Mouse (Mus musculus): ENCODE measurements around the gene Lif.
A peak's percentile ranks its signal among the peaks of the same experiment; 100 is the strongest.

Lif gene

GRCm38 (mm10) chr11:4256846-4257607, at the start of gene Lif:
Gene Lif, plus strand, starts transcription at chr11:4257557.
- DNase-seq = peak; percentile 34 to 51

- DNase-seq = no peak
These were observed 49.7 kb upstream of the Lif start for GRCm38 (mm10) chr11:4207655-4208054.

GRCm38 (mm10) chr11:4209556-4209955, 47.8 kb upstream of the Lif start:
- DNase-seq = peak in 1 of 2 experiments; percentile 29

GRCm38 (mm10) chr11:4210786-4211185, 46.6 kb upstream of the Lif start:
- peak; percentile 49 to 53 for DNase-seq

GRCm38 (mm10) chr11:4213107-4213506, 44.2 kb upstream of the Lif start:
- DNase-seq = no peak

- DNase-seq = no peak
These were observed 42.8 kb upstream of the Lif start for GRCm38 (mm10) chr11:4214572-4214971.

DNA sequence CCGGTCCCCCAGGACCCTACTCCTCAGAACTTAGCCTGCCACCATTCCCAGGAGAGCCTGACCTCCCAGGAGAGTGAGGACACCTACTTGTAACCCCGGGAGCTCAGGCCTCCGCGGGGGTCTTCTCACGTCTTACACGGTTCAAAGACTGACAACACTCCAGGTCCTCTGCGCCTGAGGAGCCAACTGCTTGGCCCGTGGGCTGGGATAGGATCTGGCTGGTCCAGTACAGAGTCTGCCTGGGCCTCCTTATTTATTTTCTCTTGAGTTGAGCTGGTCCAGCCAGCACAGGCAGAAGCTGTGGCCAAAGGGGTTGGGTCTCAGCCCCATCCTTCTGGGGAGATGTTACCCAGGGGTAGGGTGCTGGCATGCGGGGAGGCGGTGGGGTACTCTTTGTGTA, 42.3 kb upstream of the Lif start:
- DNase-seq = no peak

- DNase-seq = peak; percentile 84 to 91
These were observed 40.9 kb upstream of the Lif start for GRCm38 (mm10) chr11:4216248-4217000.

DNA sequence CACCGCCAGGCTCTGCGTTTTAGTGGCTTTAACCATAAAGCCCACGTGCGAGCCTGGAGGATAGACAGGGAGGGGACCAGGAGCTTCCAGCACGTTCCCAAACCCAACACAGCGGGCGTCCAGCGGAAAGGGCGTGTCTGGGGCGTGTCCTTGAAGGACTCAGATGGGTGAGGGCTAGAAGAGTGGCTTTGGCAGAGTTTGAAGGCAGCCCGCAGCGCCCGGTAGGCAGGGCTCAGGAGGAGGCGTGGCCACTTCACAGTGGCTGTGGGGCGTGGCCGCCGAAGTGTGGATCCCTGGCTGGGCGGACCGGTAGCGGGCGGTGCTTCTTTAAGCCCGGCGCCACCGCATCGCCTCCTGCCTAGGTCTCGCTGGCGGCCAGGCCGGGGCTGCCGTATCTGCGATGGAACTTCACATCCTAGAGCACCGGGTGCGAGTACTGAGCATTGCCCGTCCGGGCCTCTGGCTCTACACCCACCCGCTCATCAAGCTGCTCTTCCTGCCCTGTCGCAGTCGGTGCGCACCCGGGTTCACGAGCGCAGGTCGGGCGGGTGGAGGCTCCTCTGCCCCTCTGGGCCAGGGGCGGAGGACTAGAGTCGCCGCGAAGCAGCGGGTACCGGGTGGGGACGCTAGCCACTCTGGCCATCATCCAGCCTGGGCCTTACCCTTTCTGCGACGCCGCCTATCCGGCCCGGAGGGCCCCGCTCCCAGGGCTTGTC, 39.3 kb upstream of the Lif start, which contains the start of gene Castor1:
Castor1 (plus strand) TSS at position 312 of the 716 bp plus-strand sequence.
- peak; percentile 98 to 99 for DNase-seq

- no peak for DNase-seq
These were observed 38.7 kb upstream of the Lif start for GRCm38 (mm10) chr11:4218637-4219036.

DNA sequence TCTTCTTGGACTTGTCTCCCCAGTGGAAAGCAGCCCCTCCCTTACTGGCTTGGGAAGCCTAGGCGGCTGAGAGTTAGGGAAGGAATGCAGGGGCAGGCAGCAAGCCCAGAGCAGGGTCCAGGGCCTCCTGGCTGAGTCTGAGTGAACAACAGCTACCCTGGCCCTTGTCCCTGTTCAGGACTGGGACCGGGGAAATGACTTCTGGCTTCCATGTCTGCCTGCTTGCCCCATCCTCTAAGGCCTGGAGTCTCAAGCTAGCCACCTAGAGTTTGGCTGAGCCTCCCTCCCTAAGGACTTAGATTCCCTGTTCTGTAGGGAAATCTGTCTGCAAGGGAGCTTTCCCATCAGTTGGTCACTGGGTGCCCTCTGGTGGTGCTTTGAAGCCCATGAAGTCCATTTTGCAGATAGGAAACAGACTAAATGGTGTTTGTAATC, 38.0 kb upstream of the Lif start:
- DNase-seq = peak; percentile 91 to 92

- DNase-seq = no peak
These were observed 37.4 kb upstream of the Lif start for GRCm38 (mm10) chr11:4219908-4220307.

- DNase-seq = peak; percentile 75 to 92
These were observed 36.6 kb upstream of the Lif start for GRCm38 (mm10) chr11:4220443-4221400.

DNA sequence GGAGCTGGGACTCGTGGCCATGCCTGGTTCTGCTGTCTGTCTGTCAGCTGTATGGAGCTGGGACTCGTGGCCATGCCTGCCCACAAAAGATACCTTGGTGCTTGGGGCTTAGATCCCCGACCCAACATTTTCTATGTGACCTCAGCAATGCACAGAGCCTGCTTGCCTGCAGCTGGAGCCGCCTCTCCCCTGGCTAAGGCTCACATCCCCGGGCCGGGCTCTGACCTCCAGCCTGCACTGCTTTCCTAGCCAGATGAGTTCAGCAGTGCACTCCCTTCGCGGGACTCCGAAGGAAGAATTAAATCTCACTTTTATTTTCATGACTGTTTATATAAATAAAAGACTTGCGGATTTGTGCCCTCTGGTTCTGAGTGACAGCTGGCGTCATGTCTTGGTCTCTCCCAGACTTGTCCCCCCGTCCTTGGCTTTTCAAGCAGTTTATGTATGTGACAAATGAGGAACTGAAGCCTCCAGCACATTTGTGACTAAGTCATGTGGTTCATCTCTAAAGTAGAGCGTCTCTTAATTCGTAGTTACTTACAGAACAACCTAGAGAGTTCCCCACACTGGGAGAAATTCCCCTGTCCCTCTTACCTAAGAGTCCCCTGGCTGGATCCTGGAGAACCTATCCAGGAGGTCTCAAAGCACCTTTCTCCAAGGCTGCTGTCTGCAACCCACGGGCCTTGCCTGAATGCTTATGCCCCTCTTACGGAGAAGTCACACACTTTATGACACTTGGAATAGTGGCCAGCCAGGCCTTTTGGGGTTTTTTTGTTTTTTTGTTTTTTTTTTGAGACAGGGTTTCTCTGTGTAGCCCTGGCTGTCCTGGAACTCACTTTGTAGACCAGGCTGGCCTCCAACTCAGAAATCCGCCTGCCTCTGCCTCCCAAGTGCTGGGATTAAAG, 35.1 kb upstream of the Lif start:
- DNase-seq = no peak

- DNase-seq = no peak
These were observed 33.8 kb upstream of the Lif start for GRCm38 (mm10) chr11:4223393-4224188.

DNA sequence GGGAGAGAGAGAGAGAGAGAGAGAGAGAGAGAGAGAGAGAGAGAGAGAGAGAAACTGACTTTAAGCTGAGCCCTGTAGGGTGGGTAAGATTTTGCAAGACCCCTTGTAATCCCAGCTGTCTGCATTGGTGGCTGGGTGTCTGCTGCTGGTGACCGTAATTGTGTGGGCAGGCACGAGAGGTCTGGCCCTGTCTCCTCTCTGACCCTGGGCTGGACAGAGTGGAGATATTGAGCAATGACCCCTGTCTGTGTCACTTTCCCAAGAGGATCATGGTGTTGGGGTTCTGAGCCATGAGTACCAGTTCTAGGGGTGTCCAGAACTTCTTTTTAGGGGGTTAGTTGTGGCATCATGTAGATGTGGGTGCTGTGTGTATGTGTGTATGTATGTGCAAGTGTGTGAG, 33.1 kb upstream of the Lif start:
- DNase-seq = no peak

- DNase-seq = no peak
These were observed 30.6 kb upstream of the Lif start for GRCm38 (mm10) chr11:4226569-4227325.

DNA sequence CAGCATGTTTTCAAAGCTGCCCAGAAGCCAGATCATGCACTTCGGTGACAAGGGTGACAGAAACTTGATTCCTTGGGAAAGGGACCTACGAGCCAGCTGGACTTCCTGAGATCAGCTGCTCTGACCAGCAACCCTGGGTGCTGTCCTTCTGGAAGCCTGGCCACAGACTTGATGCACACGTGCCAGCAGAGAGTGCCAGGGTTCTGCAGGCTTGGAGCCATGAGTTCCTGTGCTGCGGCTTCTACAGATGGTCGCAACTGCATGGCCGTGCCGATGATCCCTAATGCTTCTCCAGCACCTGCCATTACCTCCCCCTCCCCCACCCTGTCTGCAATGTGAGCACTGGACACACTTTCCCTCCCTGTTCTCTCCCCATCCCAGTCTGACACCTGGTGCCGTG, 28.9 kb upstream of the Lif start:
- DNase-seq = peak in 1 of 2 experiments; percentile 50

DNA sequence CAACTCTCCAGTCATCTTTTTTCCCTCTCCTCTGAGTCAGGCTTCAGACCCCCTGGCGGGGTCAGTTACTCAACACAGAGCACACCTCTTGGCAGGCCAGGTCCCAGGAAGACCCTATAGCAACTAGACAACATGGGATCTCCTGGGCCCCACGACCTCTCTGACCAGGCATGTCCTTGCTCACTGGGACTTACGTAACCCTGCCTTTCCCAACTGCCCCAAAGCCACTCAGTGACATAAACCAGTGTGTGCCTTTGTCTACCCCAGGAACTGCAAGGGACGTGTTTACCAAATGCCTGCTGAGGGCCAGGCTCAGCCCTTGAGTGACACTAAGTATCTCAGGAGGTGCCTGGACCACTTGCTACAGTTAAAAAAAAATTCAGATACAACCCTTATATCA, 27.5 kb upstream of the Lif start:
- DNase-seq = no peak

All from kidney, postnatal 36 days (tissue).